Mouse (Mus musculus): Measurements from ENCODE around the gene Cyp1b1.

Cyp1b1 gene

DNA sequence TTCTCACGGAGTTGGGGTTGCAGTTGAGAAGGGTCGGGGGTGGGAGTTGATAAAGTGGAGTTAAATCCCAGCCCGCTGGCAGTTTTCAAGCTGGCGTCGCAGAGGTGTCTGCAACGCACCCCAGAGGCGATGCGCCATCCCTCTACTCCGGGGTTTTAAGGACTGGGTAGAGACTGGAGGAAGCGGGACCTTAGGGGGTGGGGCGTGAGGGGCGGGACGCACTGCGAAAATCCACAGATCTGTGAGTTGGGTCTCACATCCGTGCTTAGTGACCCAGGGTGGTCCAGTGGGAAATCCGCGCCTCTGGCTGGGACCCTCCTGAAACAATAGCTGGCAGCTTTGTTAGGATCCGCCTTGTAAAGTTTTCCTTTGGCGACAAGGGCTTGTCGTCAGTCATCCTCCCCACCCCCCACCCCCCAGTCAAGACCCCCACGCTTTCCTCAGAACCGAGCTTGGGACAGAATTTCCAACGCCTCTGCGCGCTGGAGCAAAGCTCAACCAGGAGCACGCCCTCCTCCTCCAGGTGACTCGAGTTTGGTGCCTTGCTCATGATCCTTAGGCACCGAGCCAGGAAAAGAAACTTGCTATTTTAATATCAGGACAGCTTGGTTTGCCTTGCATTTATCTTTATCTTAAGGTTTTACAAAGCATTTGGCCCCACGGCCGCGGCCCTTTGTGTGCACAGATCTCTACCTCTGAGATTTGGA lies at the start of gene Cyp1b1:
Gene Cyp1b1, minus strand, starts transcription at position 131 of the 707 bp plus-strand sequence.
- DNase-seq = no peak

GRCm38 (mm10) chr17:79761841-79762240 lies 47.0 kb upstream of the Cyp1b1 start:
- no peak for DNase-seq

- DNase-seq = no peak
Measured at GRCm38 (mm10) chr17:79753831-79754230, 39.0 kb upstream of the Cyp1b1 start.

GRCm38 (mm10) chr17:79752836-79753235 lies 38.0 kb upstream of the Cyp1b1 start:
- no peak for DNase-seq

GRCm38 (mm10) chr17:79751661-79752191 lies 36.9 kb upstream of the Cyp1b1 start:
- DNase-seq = no peak

DNA sequence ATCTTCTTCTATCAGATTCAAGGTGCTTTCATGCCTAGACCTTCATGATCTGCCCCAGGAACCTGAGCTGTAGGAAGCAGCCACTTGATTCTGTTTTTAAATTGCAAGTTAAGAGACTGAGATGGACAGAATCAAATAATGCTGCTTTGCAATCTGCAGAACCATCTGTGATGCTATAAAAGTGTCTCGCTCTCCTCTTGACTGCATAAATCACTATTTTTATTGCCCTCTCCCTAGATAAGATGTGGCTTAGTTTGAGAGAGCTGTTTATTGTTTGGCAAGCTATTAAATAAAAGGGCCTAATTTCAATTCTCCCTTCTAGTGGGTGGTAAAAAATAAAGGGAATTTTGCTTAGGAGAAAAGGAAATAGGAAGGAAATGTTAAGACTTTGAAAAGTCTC lies 34.8 kb upstream of the Cyp1b1 start:
- no peak for DNase-seq

DNA sequence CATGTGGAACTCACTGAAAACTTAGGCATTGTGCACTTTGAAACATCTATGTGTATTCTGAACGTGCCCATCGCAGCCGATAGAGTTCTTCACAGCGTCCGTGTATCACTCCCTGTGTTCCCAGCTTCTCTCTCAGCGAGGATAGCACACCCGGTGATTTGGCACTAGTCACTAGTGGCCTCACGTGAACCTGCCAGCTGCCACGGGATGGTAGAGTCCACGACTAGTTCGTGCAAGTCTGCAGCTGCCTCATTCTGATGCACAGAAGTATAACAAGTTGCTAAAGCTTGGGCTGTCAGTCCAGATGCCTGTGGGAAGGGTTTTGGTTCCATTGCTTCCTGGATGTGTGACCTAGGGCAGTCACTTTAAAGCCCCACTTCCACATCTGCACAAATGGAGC lies 32.1 kb upstream of the Cyp1b1 start:
- DNase-seq = no peak

DNA sequence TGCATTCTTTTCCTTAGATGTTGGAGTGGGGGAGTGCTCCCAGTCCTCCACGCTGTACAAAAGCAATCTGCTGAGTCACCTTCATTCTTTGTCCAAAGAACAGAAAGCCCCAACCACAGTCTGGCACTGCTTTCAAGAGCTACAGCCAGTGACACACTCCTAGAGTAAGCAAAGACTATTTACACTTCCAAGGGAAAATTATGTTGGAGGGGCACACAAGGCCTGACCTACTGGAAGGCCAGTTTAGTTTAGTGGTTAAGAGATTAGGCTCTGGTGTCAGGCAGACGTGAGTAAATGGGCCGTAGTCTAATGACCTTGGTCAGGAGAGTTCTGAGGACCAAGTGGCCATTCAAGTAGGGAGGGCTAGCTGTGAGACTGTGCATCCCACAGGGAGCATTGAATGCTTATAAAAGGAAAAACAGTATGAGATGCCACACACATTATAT lies 31.3 kb upstream of the Cyp1b1 start:
- DNase-seq = no peak

DNA sequence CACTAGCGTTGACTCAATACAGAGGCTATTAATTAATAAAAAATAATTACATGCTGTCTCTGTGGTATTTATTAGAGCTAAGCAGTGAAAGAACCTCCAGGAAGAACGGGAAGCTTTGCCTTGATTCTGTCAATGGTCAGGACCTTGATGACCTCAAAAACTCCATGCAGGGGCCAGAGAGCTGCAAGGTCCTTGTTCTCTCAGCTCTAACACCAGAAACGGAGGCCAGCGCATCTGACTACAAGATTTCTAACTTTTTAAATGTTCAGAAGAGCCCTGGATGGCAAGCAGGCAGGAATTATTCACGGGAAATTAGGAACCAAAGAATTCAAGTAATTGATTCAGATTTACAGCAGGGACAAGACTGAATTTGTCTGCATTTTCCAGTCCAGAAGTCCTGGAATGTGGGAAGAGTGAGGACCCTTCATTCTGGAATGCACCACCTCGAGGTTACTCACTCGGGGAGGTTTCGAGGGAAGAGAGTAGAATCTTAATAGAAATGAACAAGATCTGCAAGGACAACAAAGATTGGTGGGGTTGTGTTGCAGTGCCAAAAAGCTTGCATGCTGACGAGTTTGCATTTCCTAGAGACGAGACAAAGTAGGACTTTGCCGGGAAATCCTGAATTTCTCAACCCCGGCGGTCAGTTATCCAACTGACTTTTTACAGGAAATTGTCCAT lies 30.3 kb upstream of the Cyp1b1 start:
- DNase-seq = no peak

DNA sequence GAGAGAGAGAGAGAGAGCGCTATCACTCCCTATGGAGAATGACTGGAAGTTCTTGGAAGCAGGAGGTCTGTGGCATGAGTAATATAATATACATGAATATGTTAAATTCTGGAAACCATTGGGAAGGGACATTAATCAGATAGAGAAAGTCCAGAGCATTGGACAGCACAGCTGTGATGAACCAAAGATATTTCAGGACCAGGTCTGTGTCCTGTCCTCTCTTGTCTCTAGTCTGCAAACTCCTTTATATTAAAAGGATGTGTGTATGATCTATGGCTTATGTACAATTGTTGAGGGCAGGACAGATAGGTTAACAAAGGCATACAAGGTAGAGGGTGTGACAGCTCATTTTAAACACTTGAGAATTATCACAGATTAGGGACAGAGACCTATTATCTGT lies 28.6 kb upstream of the Cyp1b1 start:
- no peak for DNase-seq

DNA sequence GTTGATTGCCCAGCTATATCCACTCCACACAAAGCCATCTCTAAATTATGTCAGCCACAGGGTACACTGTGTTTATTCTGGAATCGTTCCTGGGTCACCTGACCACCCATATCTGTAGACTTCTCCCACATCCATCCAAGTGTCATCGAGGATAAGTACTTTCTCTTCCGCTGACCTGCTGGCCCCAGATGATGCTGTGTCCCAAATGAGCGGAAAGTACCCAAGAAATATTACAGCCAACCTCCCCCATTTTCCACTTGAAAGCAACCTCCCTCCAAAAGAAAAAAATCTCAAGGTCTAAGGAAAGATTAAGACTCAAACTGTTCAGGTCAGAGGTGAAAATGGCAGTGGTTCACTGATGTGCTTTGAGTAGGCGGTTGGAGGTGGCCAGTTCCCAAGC lies 27.8 kb upstream of the Cyp1b1 start:
- no peak for DNase-seq

GRCm38 (mm10) chr17:79738847-79739498 lies 24.1 kb upstream of the Cyp1b1 start:
- no peak for DNase-seq

DNA sequence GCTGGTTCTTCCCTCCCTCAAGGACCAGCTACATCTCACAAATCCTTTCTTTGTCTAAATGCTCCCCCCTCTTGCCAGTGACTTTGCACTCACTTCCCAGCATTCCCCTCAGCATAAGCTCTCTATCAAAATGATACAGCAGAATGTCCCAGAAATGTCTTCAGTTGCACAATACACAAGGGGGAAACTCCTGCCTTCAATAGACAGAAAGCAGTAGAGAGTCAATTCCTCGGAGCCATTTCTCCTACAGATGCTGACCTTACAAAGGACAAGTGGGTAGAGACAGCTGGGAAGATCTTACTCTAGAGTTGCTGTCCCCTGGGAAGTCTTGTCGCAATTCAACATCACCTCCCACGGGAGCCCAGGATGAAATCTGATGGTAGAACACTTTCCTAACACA lies 22.7 kb upstream of the Cyp1b1 start:
- DNase-seq = no peak

DNA sequence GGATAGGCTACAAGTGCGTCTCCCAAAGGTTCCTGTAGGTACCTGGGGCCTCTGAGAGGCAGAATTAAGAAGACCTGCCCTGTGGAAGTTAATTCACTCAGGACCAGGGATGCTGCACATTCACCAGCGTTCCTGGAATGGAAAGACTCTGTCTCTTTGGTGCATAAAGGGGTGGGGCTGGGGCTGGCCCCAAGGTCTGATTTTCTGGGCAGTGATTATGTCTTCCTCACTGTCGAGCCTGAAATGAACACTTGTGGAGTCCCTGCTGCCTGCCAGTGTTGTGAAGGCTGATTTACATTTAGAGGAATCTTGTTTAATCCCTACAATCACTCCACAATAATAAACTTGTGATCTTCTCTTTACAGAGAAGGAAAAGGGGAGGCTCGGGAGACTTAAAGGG lies 18.2 kb upstream of the Cyp1b1 start:
- DNase-seq = no peak

GRCm38 (mm10) chr17:79730988-79731387 lies 16.1 kb upstream of the Cyp1b1 start:
- no peak for DNase-seq

DNA sequence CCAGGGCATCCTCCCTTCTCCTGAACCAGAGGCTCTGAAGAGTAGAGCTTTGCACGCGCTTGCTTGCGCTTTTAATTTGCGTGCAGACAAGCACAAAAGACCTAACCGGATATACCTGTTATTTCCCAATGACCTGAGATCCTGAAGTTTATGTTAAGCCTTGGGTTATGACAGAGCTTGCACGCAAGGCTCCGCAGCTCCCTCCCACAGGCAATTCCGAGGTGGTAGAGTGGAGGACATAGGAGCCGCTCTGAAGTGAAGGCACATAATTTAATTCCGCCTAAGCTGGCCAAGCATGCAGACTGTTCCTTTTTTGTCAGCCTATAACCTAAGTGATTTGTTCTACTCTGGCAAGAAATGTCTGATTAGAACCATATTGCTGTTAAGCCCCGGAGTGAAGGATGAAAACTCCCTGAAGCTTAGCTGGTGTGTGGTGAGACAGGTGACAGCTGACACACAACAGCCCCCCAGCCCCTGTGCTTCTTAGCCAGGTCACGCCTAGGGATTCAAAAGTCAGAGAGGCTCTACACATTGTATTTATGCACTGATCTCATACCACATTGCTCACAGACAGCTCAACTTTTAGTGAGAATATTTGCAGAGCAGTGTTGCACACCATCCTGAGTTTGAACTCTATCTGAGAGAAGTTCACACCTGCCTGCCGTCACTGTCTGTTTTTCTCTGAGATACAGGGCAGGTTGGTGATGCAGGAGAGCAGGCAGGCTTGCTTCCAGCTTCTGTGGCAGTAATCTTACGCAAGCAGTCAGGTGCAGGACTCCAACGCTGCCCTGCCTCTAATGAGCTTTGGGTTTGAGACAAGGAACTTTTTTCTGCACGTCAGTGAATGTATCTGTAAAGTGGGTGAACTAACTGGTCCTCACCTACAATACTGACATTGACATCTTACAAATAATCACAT lies 14.0 kb upstream of the Cyp1b1 start:
- DNase-seq = no peak

DNA sequence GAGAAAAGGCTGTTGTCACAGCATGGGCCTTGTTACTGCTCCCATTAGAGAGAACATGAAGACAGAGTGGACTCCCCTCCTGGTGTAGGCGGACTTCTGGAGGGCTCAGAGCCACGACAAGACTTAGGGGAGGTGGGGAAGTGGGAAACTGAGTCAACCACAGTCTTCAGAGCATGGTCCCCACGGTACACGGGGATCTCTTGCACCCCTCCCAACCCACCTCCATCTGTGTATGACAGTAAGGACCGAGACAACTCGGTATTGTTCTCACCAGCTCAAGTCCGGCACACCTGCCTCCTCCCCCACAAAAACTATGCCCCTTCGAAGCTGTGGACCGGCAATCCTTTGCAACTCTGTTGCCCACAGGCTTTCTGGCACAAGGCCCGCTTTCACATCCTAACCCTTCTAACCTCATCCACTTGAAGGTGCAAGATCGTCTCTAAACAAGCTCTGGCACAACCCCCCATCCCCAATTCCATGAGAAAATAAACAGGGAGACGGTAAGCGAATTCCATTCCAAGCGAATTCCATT lies 13.3 kb upstream of the Cyp1b1 start:
- no peak for DNase-seq

DNA sequence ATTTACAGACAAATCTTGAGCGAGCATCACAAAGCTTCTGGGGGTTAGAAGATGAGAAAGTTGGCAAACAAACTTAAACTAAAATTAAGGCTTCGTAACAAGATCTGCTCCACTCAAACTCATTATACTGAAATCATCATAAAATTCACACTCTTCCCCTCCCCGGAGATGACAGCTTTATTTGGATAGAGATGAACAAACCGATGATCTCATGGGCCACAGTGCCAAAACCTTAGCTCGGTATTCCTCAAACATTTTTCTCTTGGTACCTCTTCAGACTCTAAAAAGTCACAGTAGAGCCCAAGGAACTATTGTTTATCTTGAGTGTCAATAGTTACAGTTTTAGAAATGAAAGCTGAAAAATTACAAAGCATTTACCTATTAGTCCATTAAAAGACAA lies 11.8 kb upstream of the Cyp1b1 start:
- no peak for DNase-seq

DNA sequence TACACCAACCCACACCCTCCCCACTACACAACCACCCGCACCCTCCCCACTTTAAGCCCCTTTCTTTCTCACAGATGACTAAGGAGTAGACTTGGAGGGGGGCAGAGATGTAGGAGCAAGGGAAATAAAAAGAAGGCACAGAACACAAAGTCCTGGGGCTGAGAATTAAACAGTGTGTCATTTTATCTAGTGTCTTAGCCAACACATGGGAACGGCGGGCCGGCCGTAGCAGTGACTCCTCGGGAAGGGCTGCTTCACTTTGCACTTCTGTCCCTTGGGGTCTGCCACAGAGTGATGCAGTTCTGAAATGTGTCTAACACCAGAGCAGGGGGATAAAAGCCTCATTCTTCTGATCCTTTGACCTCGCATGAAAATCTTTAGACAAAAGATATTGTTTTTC lies 5.8 kb upstream of the Cyp1b1 start:
- DNase-seq = no peak

- peak; percentile 60 for DNase-seq
Measured at GRCm38 (mm10) chr17:79715649-79716143, 835 bp upstream of the Cyp1b1 start.

DNA sequence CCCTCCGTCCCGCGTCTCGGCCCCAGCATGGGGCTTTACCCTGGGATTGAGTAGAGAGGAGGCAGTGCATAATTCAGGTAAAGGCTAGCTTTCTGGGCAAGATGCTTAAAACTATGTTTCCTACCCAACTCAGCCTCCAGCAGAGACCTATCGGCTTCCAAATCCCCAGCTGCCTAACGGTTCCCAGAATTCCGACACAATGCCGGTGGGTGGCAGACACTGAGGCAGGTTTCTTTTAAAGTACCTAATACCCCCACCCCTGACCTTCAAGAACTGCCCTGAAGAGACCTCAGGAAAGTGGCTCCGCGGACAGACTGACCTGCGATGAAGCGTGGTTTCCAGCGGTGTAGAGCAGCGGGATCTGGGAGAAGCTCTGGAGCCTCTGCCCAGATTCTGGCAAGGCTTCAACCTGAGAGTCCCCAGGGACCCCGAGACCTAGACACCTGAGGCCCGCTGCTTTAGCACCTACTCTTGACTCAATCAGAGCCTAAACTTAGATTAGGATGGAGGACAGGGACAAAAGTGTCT lies 429 bp downstream of the Cyp1b1 start:
- no peak for DNase-seq
